Mouse (Mus musculus): Measurements from ENCODE around the gene Arhgap31.

- TF ChIP-seq KAT2A (conservative IDR thresholded peaks at IDR 0.05; ENCODE audit: low read depth, low read length), result no peak
- no peak for TF ChIP-seq CTCF (IDR thresholded peaks at IDR 0.05 in 2 of 3, conservative IDR thresholded peaks at IDR 0.05 in 1 of 3; ENCODE audit: control insufficient read depth in 1 of 3, insufficient read depth in 1 of 3, low read depth in 2 of 3, low read length in 3 of 3, poor library complexity in 1 of 3, severe bottlenecking in 1 of 3)
- TF ChIP-seq BHLHE40 (IDR thresholded peaks at IDR 0.05; ENCODE audit: borderline replicate concordance, low read depth, low read length), result no peak
- no peak for TF ChIP-seq TCF12 (IDR thresholded peaks at IDR 0.05; ENCODE audit: low read depth, low read length)
- TF ChIP-seq GATA1 (IDR thresholded peaks at IDR 0.05; ENCODE audit: low read depth, low read length), result no peak
- no peak for TF ChIP-seq EP300 (IDR thresholded peaks at IDR 0.05; ENCODE audit: low read depth in 1 of 2, low read length in 2 of 2)
- no peak for TF ChIP-seq MXI1 (IDR thresholded peaks at IDR 0.05; ENCODE audit: low read depth, low read length)
- no peak for TF ChIP-seq ZNF384 (IDR thresholded peaks at IDR 0.05; ENCODE audit: low read depth, low read length)
- TF ChIP-seq SIN3A (IDR thresholded peaks at IDR 0.05; ENCODE audit: low read length), result no peak
- no peak for TF ChIP-seq ETS1 (IDR thresholded peaks at IDR 0.05; ENCODE audit: low read depth, low read length)
- no peak for TF ChIP-seq CHD2 (IDR thresholded peaks at IDR 0.05; ENCODE audit: low read length)
- no peak for TF ChIP-seq MAX (IDR thresholded peaks at IDR 0.05; ENCODE audit: low read length)
- TF ChIP-seq TAL1 (IDR thresholded peaks at IDR 0.05; ENCODE audit: low read length), result no peak
These were observed 64.2 kb downstream of the Arhgap31 start for GRCm38 (mm10) chr16:38648783-38649430.
